Mouse (Mus musculus) midbrain, postnatal 0 days (tissue): Measurements from ENCODE around the gene Cdh13. TPM values are rescaled to one million over a fixed set of nuclear protein-coding genes. Genes with fewer than 3 reads are reported as not detected.

Experiments
- ATAC-seq: fragments of 200-750 bp; cut with Nextera tagmentation; 2 replicates; pipeline ENCODE4 v1.8.0; 2017; ENCODE audit warnings: moderate number of reproducible peaks, mild to moderate bottlenecking, moderate TSS enrichment, moderate library complexity; ENCODE audit not compliant: low FRiP score
- DNase-seq: peaks from one replicate; pipeline ENCODE4 v3.0.0-alpha.2; 2015; ENCODE audit warnings: low spot score
- H3K27ac ChIP-seq: fragments of 300-500 bp; sonication (generic); 2 replicates; pipeline ENCODE4 v1.5.1; 2014; ENCODE audit warnings: low read depth, mild to moderate bottlenecking, low read length, mixed read lengths
- H3K27me3 ChIP-seq: fragments of 300-500 bp; sonication (generic); 2 replicates; pipeline ENCODE4 v1.6.1; 2014; ENCODE audit warnings: low read length, control low read depth, mixed read lengths; ENCODE audit not compliant: insufficient read depth
- H3K36me3 ChIP-seq: fragments of 300-500 bp; sonication (generic); 2 replicates; pipeline ENCODE4 v1.6.1; 2014; ENCODE audit warnings: low read length, control low read depth, mixed read lengths; ENCODE audit not compliant: insufficient read depth
- H3K4me1 ChIP-seq: fragments of 300-500 bp; sonication (generic); 2 replicates; pipeline ENCODE4 v1.6.1; 2014; ENCODE audit warnings: mild to moderate bottlenecking, control low read depth, antibody characterized with exemption, low read length, mixed read lengths; ENCODE audit not compliant: insufficient read depth
- H3K4me2 ChIP-seq: fragments of 300-500 bp; sonication (generic); 2 replicates; pipeline ENCODE4 v1.6.1; 2014; ENCODE audit warnings: low read depth, mild to moderate bottlenecking, low read length, mixed read lengths; ENCODE audit not compliant: poor library complexity, severe bottlenecking
- H3K4me3 ChIP-seq: fragments of 300-500 bp; sonication (generic); 2 replicates; pipeline ENCODE4 v1.5.1; 2014; ENCODE audit warnings: low read depth, mild to moderate bottlenecking, low read length, moderate library complexity
- H3K9ac ChIP-seq: fragments of 300-500 bp; sonication (generic); replicated peaks from 2 replicates; pipeline ENCODE4 v1.6.1; 2014; ENCODE audit warnings: mild to moderate bottlenecking, low read length, moderate library complexity, mixed read lengths; ENCODE audit not compliant: poor library complexity, severe bottlenecking
- H3K9me3 ChIP-seq: fragments of 300-500 bp; sonication (generic); 2 replicates; pipeline ENCODE4 v1.6.1; 2016; ENCODE audit warnings: low read length, control low read depth
- CTCF ChIP-seq: IDR thresholded peaks from 2 replicates; pipeline ENCODE4 v1.5.1; 2016; ENCODE audit warnings: antibody characterized with exemption, mild to moderate bottlenecking
- WGBS: fragments of 180-500 bp; shearing (Covaris S2); extraction: QIAGEN DNeasy Blood & Tissue Kit; methylation state at CpG from one replicate; pipeline ENCODE4 v1.1.7; 2014; 5-methylcytosine and 5-hydroxymethylcytosine counted together
- polyA plus RNA-seq: library from polyadenylated mRNA; unstranded; fragments of >200 nt; fragmentation: Nextera tagmentation; extraction: Ambion mirVana; gene quantifications from 2 replicates; pipeline ENCODE4 v1.2.1, GENCODE M21; 2015
- total RNA-seq: library from RNA; depleted of rRNA; stranded (reverse); fragments of >200 nt; gene quantifications from 2 replicates; pipeline ENCODE4 v1.2.3, GENCODE M21; 2014; rRNA removed

Cdh13 gene
- total RNA-seq (183 and 199 TPM in 2 replicates), polyA plus RNA-seq (192 and 203 TPM in 2 replicates)

DNA sequence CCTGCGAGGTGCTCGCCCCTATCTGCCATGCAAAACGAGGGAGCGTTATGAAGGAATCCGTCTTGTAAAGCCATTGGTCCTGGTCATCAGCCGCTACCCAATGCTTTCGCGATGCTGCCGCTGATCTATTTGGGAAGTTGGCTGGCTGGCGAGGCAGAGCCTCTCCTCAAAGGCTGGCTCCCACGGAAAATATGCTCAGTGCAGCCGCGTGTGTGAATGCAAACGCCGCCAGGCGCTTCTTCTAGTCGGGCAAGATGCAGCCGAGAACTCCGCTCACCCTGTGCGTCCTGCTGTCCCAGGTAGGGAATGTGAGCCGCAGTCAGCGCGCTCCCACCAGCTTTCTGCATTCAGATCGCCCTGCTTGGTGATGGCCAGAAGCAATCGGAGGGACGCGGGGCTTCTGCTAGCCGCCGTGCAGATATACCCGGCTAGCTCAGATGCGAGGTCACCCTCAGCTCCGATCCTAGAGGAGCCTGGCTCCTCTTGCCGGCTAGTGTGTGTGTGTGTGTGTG lies at the start of gene Cdh13:
TSS of gene Cdh13 (plus strand) at position 134 of the 512 bp plus-strand sequence.
- DNase-seq (peak; percentile 89), ATAC-seq (peak; percentile 49; the same call in 1 of the 2 replicates)
- peak within 1 kb of the TSS; percentile 55 for H3K27ac ChIP-seq
- H3K36me3 ChIP-seq: no peaks in the 10 kb centered on the region
- H3K4me1 ChIP-seq: peaks cover 11% of the 10 kb centered on the region
- H3K4me3 ChIP-seq: peak within 1 kb of the TSS; percentile 60
- H3K9ac ChIP-seq: peak within 1 kb of the TSS; percentile 58
- no peaks in the 10 kb centered on the region for H3K9me3 ChIP-seq
- H3K27me3 ChIP-seq: no peaks in the 10 kb centered on the region
- peak within 1 kb of the TSS; percentile 70 for H3K4me2 ChIP-seq
- 1% methylated on average over 33 of the region's 33 CpGs for WGBS
- 0 out of 2 replicates have a peak, but pooled peaks have one; percentile 14 for TF ChIP-seq CTCF

DNA sequence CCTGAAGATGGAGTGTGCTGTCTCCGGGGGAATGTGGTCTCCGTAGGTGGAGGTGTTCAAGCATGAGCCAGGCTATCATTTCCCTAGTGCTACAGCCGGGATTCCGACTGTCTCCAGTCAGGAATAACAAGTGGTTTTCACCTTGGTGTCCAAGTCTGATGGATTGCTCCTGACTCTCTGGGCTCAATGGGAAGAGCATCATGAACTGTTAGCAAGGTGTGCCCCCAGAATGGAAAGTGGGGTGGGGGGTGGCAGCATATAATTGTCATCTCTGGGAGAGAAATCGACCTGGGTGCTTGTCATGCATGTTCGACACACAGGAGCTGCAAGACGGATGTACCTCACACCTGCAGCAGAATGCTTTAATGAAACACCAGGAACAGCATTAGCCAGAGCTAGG lies 47.9 kb upstream of the Cdh13 start:
- Histone ChIP-seq H3K36me3 (no peaks in the 10 kb centered on the region), H3K4me2 (no peak overlapping the region), H3K27ac (no peak overlapping the region), H3K9me3 (no peaks in the 10 kb centered on the region), H3K27me3 (no peaks in the 10 kb centered on the region), H3K4me1 (no peaks in the 10 kb centered on the region), H3K9ac (no peak overlapping the region), H3K4me3 (no peak overlapping the region)
- no peak for TF ChIP-seq CTCF
- no peak for ATAC-seq
- WGBS: 90% methylated on average over 7 of the region's 7 CpGs
- DNase-seq: no peak

DNA sequence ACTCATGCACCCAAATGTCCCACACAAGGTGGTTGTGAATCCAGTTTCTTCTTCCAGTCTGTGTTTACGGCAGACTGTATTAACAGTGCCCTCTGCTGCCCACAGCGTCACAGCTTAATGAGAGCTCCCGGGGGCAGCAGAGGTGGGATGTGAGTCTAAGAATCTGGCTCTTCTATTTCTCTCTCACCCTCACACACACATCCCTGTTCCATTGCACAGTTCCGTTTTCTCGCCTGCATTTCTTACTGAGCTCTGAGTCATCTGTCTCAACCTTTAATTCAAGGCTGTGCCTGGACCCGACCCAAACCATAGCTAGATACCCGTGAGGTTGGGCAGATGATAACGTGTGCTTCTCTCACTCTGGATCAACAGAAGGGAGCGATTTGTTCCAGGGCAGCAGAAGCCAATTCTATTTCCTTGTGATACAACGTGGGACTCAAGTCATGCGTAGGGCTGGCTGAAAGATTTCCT lies 46.3 kb upstream of the Cdh13 start:
- Histone ChIP-seq H3K27me3 (no peaks in the 10 kb centered on the region), H3K4me1 (no peaks in the 10 kb centered on the region), H3K9ac (no peak overlapping the region), H3K27ac (no peak overlapping the region), H3K9me3 (no peaks in the 10 kb centered on the region), H3K36me3 (no peaks in the 10 kb centered on the region), H3K4me2 (no peak overlapping the region), H3K4me3 (no peak overlapping the region)
- peak; percentile 71 for TF ChIP-seq CTCF
- WGBS: 75% methylated on average over 11 of the region's 11 CpGs
- ATAC-seq: no peak
- peak; percentile 53 for DNase-seq

DNA sequence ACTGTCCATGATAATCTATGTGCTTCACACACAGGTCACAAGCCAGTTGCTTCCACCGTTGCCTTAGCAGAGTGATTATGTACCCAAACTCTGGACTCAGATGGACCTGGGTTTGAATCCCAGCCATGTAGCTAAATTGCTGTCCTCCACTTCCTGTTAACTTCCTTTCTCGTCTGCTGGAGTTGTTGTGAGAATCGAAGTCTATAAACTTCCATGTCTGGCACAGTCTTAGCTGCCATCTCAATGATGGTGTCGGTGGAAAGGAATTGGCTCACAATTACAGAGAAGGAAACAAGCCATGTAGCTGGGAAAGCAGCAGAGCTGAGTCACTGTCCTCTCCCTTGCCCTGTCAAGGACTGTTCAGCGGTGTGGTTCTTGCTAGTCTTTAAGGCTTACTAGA lies 45.4 kb upstream of the Cdh13 start:
- no peaks in the 10 kb centered on the region for H3K4me1 ChIP-seq

DNA sequence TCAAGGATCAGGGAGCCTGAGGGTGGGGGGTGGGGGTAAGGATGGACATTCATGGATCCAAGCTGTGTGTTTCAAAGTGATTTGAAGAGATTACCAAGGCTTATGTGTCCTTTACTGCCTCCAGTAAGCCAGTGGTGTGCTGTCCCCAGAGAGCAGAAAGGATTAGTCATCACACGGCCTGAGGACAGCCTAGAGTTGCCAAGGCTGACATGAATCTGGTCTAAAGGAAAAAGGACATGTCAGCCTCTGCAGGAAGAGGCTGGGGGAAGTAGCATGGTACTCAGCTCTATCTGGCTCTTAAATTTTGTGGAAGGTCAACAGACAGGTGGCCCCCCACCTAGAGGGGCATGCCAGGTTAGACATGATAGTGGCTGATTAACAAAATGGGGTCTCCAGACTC lies 44.3 kb upstream of the Cdh13 start:
- no peak for TF ChIP-seq CTCF
- Histone ChIP-seq H3K9me3 (no peaks in the 10 kb centered on the region), H3K4me2 (no peak overlapping the region), H3K4me3 (no peak overlapping the region), H3K9ac (no peak overlapping the region), H3K27ac (no peak overlapping the region), H3K36me3 (no peaks in the 10 kb centered on the region), H3K4me1 (no peaks in the 10 kb centered on the region), H3K27me3 (no peaks in the 10 kb centered on the region)
- no peak for ATAC-seq
- WGBS: 50% methylated on average over 1 of the region's 1 CpGs
- no peak for DNase-seq

More for the DNA sequence above, 45.4 kb upstream of the Cdh13 start:
- Histone ChIP-seq H3K36me3 (no peaks in the 10 kb centered on the region), H3K4me2 (no peak overlapping the region), H3K27me3 (no peaks in the 10 kb centered on the region), H3K9ac (no peak overlapping the region), H3K4me3 (no peak overlapping the region), H3K9me3 (no peaks in the 10 kb centered on the region), H3K27ac (no peak overlapping the region)
- DNase-seq (no peak), ATAC-seq (no peak)
- WGBS: 91% methylated on average over 5 of the region's 5 CpGs
- TF ChIP-seq CTCF: no peak

DNA sequence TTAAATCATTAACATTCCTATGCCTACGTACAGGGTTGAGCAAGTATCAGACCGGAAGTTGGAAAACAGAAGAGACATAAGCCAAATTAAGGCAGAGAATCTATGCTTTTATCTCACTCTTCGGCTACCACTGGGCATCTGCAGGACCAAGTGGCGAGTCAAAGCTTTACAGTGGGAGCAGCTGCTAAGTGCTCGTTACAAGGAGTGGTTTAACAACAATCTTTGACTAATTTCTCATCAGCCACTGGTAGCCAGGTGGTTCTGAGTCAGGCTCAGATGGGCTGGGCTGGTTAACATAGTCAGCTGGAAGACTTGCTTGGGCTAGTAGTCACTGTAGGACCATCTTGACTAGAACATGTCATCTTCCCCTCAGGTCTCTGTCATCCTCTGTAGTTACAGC lies 34.2 kb upstream of the Cdh13 start:
- H3K27me3 ChIP-seq: no peaks in the 10 kb centered on the region
- no peaks in the 10 kb centered on the region for H3K36me3 ChIP-seq
- DNase-seq (no peak), ATAC-seq (no peak)
- no peaks in the 10 kb centered on the region for H3K9me3 ChIP-seq
- H3K9ac ChIP-seq: no peak overlapping the region
- WGBS: 87% methylated on average over 5 of the region's 5 CpGs
- H3K4me1 ChIP-seq: no peaks in the 10 kb centered on the region
- TF ChIP-seq CTCF: no peak
- H3K4me3 ChIP-seq: no peak overlapping the region
- H3K27ac ChIP-seq: no peak overlapping the region
- H3K4me2 ChIP-seq: no peak overlapping the region
